Mouse (Mus musculus): ENCODE results near the gene Tmem140. TPM values are rescaled to one million over a fixed set of nuclear protein-coding genes. Genes with fewer than 3 reads are reported as not detected.
A peak's percentile ranks its signal among the peaks of the same experiment; 100 is the strongest.

Gene Tmem140
- polyA plus RNA-seq, 1 experiment from 2014 or later: 0.62 TPM

DNA sequence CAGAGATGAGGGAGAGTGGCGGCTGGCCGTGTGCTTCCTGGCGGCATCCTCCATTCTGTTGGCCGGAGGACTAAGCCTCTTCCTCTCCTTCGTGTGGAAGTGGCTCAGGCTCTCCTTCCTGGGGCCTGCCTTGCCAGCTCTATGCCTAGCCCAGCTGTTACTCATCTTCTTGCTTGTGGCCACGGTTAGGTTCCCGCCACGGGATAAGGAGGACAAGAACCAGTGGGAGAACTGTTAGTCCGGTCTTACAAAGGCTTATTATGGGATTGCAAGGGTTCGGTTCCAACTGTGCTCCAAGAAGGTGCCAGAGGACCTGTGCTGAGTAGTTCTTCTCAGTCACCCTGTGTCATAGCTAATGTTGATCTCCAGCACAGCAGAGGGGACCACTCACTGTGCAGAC, 9.9 kb downstream of the Tmem140 start:
- Histone ChIP-seq H3K9ac (ENCODE audit: low read depth, low read length) (no peak overlapping the region), H3K27ac (ENCODE audit: low read depth, low read length) (no peak overlapping the region), H3K4me1 (ENCODE audit: control insufficient read depth, insufficient read depth, low read length) (peaks cover 50% of the 10 kb centered on the region), H3K27me3 (ENCODE audit: control insufficient read depth, insufficient read depth, low read length) (no peaks in the 10 kb centered on the region), H3K4me3 (ENCODE audit: low read depth, low read length) (no peak overlapping the region), H3K4me2 (no peak overlapping the region), H3K9me3 (replicated peaks; ENCODE audit: control insufficient read depth, low read length) (no peaks in the 10 kb centered on the region), H3K36me3 (ENCODE audit: control insufficient read depth, insufficient read depth, low read length) (no peaks in the 10 kb centered on the region)
- 81% methylated on average over 10 of the region's 10 CpGs for WGBS (ENCODE audit: insufficient replicate concordance)
- no peak for ATAC-seq (replicated peaks; ENCODE audit: insufficient number of reproducible peaks, low FRiP score, low TSS enrichment)

DNA sequence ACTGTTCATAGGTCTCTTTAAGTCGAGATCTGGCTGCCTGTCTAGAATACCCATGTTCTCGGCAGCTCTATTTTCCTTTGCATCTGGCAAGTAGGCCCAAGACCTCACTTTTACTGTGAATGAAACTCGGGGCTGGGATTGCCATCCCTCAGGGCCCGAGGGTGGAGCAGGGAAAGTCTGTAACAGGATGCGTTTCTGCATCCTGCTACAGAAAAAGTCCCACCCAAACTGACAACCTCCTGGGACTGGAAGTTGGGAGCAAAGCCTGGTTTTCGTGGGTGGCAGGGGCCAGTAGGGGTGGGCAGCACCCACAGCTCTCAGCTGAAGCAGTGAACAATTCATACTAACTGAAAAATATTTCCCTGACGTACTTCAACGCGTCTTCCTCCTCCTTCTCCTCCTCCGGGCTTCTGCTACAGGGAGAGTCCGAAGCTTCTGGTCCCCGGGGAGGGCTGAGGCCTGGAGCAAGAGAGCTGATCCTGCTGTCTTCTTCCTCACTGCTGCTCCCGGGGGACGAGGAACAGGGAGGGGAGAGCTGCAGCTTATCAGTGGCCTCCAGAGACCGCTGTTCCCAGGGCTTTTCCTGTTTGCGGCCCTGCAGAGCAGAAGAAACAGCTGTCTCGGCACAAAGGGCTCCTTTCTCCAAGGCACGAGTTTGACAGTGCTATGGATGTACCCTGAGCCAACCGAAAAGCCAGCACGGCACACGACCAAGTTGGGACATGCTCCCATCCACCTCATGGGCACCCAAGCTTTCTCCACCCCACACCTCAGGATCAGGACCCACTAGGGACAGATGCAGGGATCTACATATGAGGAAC, 11.4 kb downstream of the Tmem140 start:
- 43% methylated on average over 21 of the region's 21 CpGs for WGBS (ENCODE audit: insufficient replicate concordance)
- peak overlapping the region; percentile 88 for H3K27ac ChIP-seq (ENCODE audit: low read depth, low read length)
- no peak overlapping the region; the same call in 1 of the 2 replicates for H3K4me3 ChIP-seq (ENCODE audit: low read depth, low read length)
- no peaks in the 10 kb centered on the region for H3K27me3 ChIP-seq (ENCODE audit: control insufficient read depth, insufficient read depth, low read length)
- ATAC-seq (replicated peaks; ENCODE audit: insufficient number of reproducible peaks, low FRiP score, low TSS enrichment): no peak
- H3K36me3 ChIP-seq (ENCODE audit: control insufficient read depth, insufficient read depth, low read length): no peaks in the 10 kb centered on the region
- peak overlapping the region; percentile 78 for H3K4me2 ChIP-seq
- H3K9me3 ChIP-seq (replicated peaks; ENCODE audit: control insufficient read depth, low read length): no peaks in the 10 kb centered on the region
- peak overlapping the region; percentile 60; the same call in 1 of the 2 replicates for H3K9ac ChIP-seq (ENCODE audit: low read depth, low read length)
- H3K4me1 ChIP-seq (ENCODE audit: control insufficient read depth, insufficient read depth, low read length): peaks cover 49% of the 10 kb centered on the region

DNA sequence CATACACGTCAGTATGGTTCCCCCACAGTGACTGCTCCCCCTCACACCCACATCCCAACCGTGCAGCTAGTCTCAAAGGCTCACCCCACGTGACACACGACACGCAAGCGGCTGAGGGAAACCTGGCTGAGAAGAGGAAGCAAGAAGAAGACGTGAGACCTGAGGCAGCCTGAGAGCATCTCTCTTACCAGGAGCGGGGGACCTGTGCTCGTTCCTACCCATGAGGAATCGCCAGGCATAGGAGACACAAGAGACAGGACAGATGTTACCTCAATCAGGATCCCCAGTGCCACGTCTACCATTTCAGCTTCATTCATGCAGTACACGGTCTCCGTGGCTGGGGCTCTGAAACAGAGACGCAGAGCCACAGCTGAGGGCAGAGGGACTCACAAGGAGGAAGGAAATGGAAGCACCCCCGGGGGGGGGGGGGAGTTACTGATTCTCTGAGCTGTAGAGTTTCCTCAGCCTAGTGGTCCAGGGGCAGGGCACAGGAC, 12.4 kb downstream of the Tmem140 start:
- Histone ChIP-seq H3K9ac (ENCODE audit: low read depth, low read length) (no peak overlapping the region; the same call in 1 of the 2 replicates), H3K4me2 (peak overlapping the region; percentile 78), H3K36me3 (ENCODE audit: control insufficient read depth, insufficient read depth, low read length) (no peaks in the 10 kb centered on the region), H3K27ac (ENCODE audit: low read depth, low read length) (peak overlapping the region; percentile 88), H3K4me1 (ENCODE audit: control insufficient read depth, insufficient read depth, low read length) (peaks cover 40% of the 10 kb centered on the region), H3K4me3 (ENCODE audit: low read depth, low read length) (no peak overlapping the region), H3K27me3 (ENCODE audit: control insufficient read depth, insufficient read depth, low read length) (no peaks in the 10 kb centered on the region), H3K9me3 (replicated peaks; ENCODE audit: control insufficient read depth, low read length) (no peaks in the 10 kb centered on the region)
- WGBS (ENCODE audit: insufficient replicate concordance): 82% methylated on average over 15 of the region's 15 CpGs
- no peak for ATAC-seq (replicated peaks; ENCODE audit: insufficient number of reproducible peaks, low FRiP score, low TSS enrichment)

DNA sequence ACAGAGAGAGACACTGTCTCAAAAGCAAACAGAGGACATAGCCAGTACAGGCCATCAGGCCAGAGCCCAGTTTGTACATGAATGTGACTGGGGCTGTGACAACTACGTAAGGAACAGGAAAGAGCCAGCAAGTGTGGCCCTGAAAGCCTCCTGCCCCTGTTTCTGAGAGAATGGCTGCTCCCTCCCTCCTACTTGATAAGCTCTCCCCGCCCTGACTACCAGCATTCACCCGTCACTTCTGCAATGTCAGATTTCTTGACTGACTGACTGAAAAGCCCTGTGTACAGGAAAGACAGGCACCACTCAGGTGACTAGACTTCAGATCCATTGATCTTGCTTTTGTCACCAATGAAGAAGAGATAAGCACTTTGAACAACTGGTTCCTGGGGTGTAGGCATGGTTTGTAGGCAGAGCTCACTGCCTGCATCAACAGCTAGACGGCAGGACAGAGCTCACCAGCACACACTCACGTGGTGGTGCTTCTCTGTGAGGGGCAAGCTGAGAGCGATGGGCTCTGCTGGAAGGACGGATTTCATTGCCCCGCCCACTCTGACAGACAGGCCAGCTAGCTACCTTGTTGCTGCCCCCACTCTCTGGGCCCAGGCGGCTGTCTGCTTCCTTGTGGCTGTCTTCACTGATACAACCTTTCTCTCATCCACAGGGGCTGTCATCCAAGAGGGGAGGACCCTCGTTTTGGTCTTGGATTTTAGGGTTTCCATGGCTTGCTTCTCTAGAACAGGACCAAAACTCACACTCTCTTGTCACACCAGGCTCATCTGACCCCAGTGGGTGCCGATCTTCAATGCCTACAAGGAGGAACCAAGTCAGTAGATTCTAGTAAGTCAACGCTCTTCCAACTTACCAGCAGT, 13.3 kb downstream of the Tmem140 start:
- no peak for ATAC-seq (replicated peaks; ENCODE audit: insufficient number of reproducible peaks, low FRiP score, low TSS enrichment)
- Histone ChIP-seq H3K9ac (ENCODE audit: low read depth, low read length) (peak overlapping the region; percentile 88), H3K4me3 (ENCODE audit: low read depth, low read length) (peak overlapping the region; percentile 69), H3K4me2 (peak overlapping the region; percentile 78), H3K4me1 (ENCODE audit: control insufficient read depth, insufficient read depth, low read length) (peaks cover 40% of the 10 kb centered on the region), H3K27me3 (ENCODE audit: control insufficient read depth, insufficient read depth, low read length) (no peaks in the 10 kb centered on the region), H3K27ac (ENCODE audit: low read depth, low read length) (peak overlapping the region; percentile 88), H3K36me3 (ENCODE audit: control insufficient read depth, insufficient read depth, low read length) (no peaks in the 10 kb centered on the region; the same call in 1 of the 2 replicates), H3K9me3 (replicated peaks; ENCODE audit: control insufficient read depth, low read length) (no peaks in the 10 kb centered on the region)
- 24% methylated on average over 12 of the region's 12 CpGs for WGBS (ENCODE audit: insufficient replicate concordance)

DNA sequence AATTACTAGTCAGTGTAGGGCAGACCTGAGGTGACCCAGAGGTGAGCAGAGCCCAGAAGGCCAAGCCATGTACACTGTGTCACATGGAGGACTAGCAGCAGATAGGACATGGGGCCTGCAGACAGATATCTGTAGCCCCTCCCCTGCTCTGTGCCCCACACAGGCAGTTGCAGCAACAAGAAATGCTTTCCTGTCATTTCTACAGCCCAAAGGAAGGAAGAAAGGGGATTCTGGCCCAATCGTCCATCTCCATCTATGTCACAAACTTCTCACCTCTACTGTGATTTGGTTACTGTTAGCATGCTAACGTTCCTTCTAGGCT, 13.8 kb downstream of the Tmem140 start:
- Histone ChIP-seq H3K36me3 (ENCODE audit: control insufficient read depth, insufficient read depth, low read length) (no peaks in the 10 kb centered on the region; the same call in 1 of the 2 replicates), H3K9ac (ENCODE audit: low read depth, low read length) (peak overlapping the region; percentile 88), H3K4me2 (peak overlapping the region; percentile 78), H3K4me1 (ENCODE audit: control insufficient read depth, insufficient read depth, low read length) (peaks cover 40% of the 10 kb centered on the region), H3K4me3 (ENCODE audit: low read depth, low read length) (peak overlapping the region; percentile 69), H3K9me3 (replicated peaks; ENCODE audit: control insufficient read depth, low read length) (no peaks in the 10 kb centered on the region), H3K27ac (ENCODE audit: low read depth, low read length) (peak overlapping the region; percentile 88; the same call in 1 of the 2 replicates), H3K27me3 (ENCODE audit: control insufficient read depth, insufficient read depth, low read length) (no peaks in the 10 kb centered on the region)
- 13% methylated on average over 2 of the region's 2 CpGs for WGBS (ENCODE audit: insufficient replicate concordance)
- 0 out of 2 replicates have a peak, but pooled peaks have one; percentile 44 for ATAC-seq (replicated peaks; ENCODE audit: insufficient number of reproducible peaks, low FRiP score, low TSS enrichment)

DNA sequence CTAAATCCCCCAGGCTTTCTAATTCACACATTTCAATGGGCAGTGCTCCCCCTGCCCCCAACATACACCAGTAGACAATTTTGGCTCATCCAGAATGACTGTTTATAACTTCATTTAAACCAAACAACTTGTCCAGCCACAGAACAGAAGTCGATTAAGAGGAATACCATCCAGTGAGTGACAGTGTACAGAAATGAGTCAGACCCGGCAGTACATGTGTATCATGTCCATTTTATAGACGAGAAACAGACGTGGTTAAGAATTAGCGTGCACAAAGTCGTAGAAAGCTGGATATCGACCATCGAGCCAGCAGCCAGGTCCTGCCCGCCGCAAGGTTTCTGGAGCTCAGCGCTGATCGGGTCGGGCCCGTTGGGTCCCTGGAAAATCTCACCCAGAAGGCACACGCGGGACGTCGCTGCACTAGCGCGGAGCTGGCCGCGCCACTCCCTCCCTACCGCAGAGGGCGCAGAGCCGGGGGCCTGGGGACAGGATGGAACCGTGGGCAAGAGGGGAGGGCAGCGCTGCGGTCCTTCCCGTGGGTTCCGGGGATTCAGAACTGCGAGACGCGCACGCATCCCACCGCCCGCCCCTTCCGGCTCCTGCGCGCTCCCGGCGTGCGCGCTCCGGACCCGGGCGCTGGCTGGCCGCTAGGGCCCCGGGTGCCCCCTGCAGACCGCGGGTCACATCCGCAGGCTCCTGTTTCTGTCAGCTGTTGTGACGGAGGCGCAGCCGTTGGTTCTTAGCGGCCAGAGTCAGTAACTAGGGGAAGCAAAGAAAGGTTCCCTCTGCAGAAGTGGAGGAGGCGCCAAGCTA, 14.8 kb downstream of the Tmem140 start, which contains the start of gene Cyren:
Gene Cyren, minus strand, starts transcription at position 552 of the 813 bp plus-strand sequence.
- WGBS (ENCODE audit: insufficient replicate concordance): under 1% methylated on average over 56 of the region's 56 CpGs

DNA sequence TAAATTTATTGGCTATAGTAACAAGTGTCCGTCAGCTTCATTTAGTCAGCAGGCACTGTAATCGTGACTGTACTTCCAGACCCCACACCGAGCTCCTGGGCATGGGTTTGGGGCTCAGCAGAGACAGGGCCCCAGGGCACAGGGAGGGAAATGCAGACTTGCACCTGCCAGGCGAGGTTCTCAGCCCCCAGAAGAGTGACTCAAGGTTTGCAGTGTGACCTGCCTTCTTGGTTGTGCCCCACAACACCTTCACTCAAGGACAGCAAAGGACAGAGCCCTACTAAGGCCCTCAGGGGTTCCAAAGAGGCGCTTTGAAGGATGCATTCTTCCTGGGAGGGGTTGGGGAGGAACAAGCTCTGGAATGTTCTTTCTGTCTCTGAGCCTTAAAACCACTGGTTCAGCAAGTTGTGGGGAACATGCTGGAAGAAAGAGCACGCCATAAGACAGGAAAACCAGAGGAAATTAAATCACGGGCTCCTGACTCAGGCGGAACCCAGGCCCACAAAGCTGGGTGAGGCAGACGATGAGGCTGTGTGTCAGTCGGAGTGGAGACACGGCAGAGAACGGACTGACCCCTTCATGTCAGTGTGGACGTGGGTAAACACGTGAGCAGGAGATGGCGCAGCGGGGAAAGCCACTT, 16.3 kb downstream of the Tmem140 start:
- Histone ChIP-seq H3K9ac (ENCODE audit: low read depth, low read length) (no peak overlapping the region), H3K27ac (ENCODE audit: low read depth, low read length) (no peak overlapping the region), H3K27me3 (ENCODE audit: control insufficient read depth, insufficient read depth, low read length) (no peaks in the 10 kb centered on the region), H3K36me3 (ENCODE audit: control insufficient read depth, insufficient read depth, low read length) (peaks cover 7% of the 10 kb centered on the region), H3K4me2 (no peak overlapping the region), H3K4me3 (ENCODE audit: low read depth, low read length) (no peak overlapping the region), H3K4me1 (ENCODE audit: control insufficient read depth, insufficient read depth, low read length) (peaks cover 38% of the 10 kb centered on the region), H3K9me3 (replicated peaks; ENCODE audit: control insufficient read depth, low read length) (no peaks in the 10 kb centered on the region)
- WGBS (ENCODE audit: insufficient replicate concordance): 90% methylated on average over 16 of the region's 16 CpGs
- ATAC-seq (replicated peaks; ENCODE audit: insufficient number of reproducible peaks, low FRiP score, low TSS enrichment): no peak

More for the DNA sequence above, 14.8 kb downstream of the Tmem140 start, which contains the start of gene Cyren:
- Histone ChIP-seq H3K4me1 (ENCODE audit: control insufficient read depth, insufficient read depth, low read length) (peaks cover 40% of the 10 kb centered on the region), H3K27ac (ENCODE audit: low read depth, low read length) (peak within 1 kb of the TSS; percentile 88), H3K4me2 (peak within 1 kb of the TSS; percentile 78), H3K4me3 (ENCODE audit: low read depth, low read length) (peak within 1 kb of the TSS; percentile 69), H3K36me3 (ENCODE audit: control insufficient read depth, insufficient read depth, low read length) (peaks cover 2% of the 10 kb centered on the region), H3K27me3 (ENCODE audit: control insufficient read depth, insufficient read depth, low read length) (no peaks in the 10 kb centered on the region), H3K9me3 (replicated peaks; ENCODE audit: control insufficient read depth, low read length) (no peaks in the 10 kb centered on the region), H3K9ac (ENCODE audit: low read depth, low read length) (peak within 1 kb of the TSS; percentile 88)
- ATAC-seq (replicated peaks; ENCODE audit: insufficient number of reproducible peaks, low FRiP score, low TSS enrichment): peak; percentile 79

Data from heart, embryonic 11.5 days (tissue).